Mouse (Mus musculus): ENCODE measurements around the gene Rhpn2.
A peak's percentile ranks its signal among the peaks of the same experiment; 100 is the strongest.

DNA sequence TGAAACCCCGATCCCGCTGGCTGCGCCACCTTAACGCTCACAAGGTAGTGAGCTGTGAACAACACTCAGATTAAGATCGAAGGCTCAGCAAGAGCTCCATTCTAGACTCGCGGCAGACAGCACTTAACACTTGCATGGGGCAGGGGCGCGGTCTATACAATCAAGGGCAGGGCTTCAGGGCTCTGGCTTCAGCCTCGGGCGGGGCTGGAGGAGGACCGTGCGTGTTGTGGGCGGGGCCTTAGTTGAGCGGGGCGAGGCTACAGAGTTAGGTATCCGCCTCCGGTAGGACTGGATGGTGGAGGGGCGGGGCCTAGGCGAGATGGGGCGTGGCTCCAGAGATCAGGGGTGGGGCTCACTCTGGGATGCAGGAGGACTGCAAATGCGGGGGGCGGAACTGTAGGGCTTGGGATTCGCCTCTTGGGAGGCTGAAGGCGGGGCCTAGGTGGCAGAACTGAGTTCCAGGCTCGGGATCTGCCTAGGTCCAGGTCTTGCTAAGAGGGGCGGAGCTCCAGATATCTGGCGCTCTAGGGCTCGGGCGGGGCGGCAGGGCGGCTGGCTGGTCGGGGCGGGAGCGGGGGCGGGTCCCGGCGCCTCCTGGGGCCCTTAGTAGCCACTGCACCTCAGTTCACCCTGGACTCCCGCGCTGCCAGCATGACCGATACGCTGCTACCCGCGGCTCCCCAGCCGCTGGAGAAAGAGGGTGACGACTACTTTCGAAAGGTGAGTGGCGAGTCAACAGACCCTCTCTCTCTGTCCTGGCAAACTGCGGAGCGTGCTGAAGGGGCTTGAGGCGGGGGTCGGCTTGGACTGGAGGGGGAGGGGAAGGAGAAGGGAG lies at the start of gene Rhpn2:
- no peak for TF ChIP-seq CTCF (IDR thresholded peaks at IDR 0.05; ENCODE audit: insufficient read depth, low read length)
- TF ChIP-seq POLR2A (IDR thresholded peaks at IDR 0.05; ENCODE audit: borderline replicate concordance, extremely low read depth, low read depth, low read length), result peak; percentile 81; the same call in 1 of the 2 replicates
